Mouse (Mus musculus) MEL (cell line): ENCODE results near the gene Vmn1r220. TPM values are rescaled to one million over a fixed set of nuclear protein-coding genes. Genes with fewer than 3 reads are reported as not detected.

Experiments used
- DNase-seq: peaks from one replicate; pipeline ENCODE4 v3.0.0; 2011; ENCODE audit warnings: low read depth, low spot score
- H3K27ac ChIP-seq: 2 replicates; pipeline ENCODE4 v1.5.1; 2012; ENCODE audit warnings: low read depth, mild to moderate bottlenecking, control low read depth, low read length, moderate library complexity; ENCODE audit not compliant: control insufficient read depth
- H3K27me3 ChIP-seq, 2 experiments: fragments of 150-350 bp in 1 of 2; sonication (generic) in 1 of 2; 2 replicates each; pipeline ENCODE4 v1.6.1; 2012; ENCODE audit warnings: low read length in 2 of 2, mild to moderate bottlenecking in 2 of 2, improper control_type of control experiment in 1 of 2, moderate library complexity in 1 of 2; ENCODE audit not compliant: insufficient read depth in 2 of 2, control insufficient read depth in 1 of 2
- H3K36me3 ChIP-seq, 2 experiments: 2 replicates each; pipeline ENCODE4 v1.6.1; 2012 to 2014; ENCODE audit warnings: low read length in 2 of 2, improper control_type of control experiment in 1 of 2, inconsistent platforms in 1 of 2, mild to moderate bottlenecking in 1 of 2; ENCODE audit not compliant: insufficient read depth in 2 of 2, control insufficient read depth in 1 of 2
- H3K4me1 ChIP-seq, 2 experiments: fragments of 150-350 bp in 1 of 2; sonication (generic) in 1 of 2; 2 replicates each; pipeline ENCODE4 v1.6.1; 2012; ENCODE audit warnings: low read length in 2 of 2, improper control_type of control experiment in 1 of 2, mild to moderate bottlenecking in 1 of 2; ENCODE audit not compliant: insufficient read depth in 2 of 2, control insufficient read depth in 1 of 2
- H3K4me3 ChIP-seq, 2 experiments: fragments of 150-350 bp in 1 of 2; sonication (generic) in 1 of 2; 2 replicates each; pipeline ENCODE4 v1.5.1; 2012; ENCODE audit warnings: low read depth in 2 of 2, low read length in 2 of 2, mild to moderate bottlenecking in 2 of 2, moderate library complexity in 2 of 2, control low read depth in 1 of 2, improper control_type of control experiment in 1 of 2; ENCODE audit not compliant: control insufficient read depth in 1 of 2, insufficient read depth in 1 of 2
- H3K79me2 ChIP-seq: 2 replicates; pipeline ENCODE4 v1.6.1; 2012; ENCODE audit warnings: mild to moderate bottlenecking, low read length, moderate library complexity; ENCODE audit not compliant: control insufficient read depth, poor library complexity, insufficient read depth
- H3K9ac ChIP-seq: 2 replicates; pipeline ENCODE4 v1.6.1; 2012; ENCODE audit warnings: low read depth, mild to moderate bottlenecking, control low read depth, low read length, moderate library complexity; ENCODE audit not compliant: control insufficient read depth, poor library complexity, severe bottlenecking
- H3K9me3 ChIP-seq: fragments of 150-350 bp; sonication (generic); replicated peaks from 2 replicates; pipeline ENCODE4 v1.6.1; 2012; ENCODE audit warnings: mild to moderate bottlenecking, low read length, improper control_type of control experiment, moderate library complexity; ENCODE audit not compliant: insufficient read depth
- CHD1 ChIP-seq: IDR thresholded peaks from 2 replicates; pipeline ENCODE4 v1.6.1; 2012; ENCODE audit warnings: low read depth, mild to moderate bottlenecking, inconsistent platforms, low read length, improper control_type of control experiment
- CHD2 ChIP-seq: IDR thresholded peaks from 2 replicates; pipeline ENCODE4 v1.6.1; 2011; ENCODE audit warnings: low read length, improper control_type of control experiment
- CTCF ChIP-seq, 3 experiments: IDR thresholded peaks in 2 of 3; conservative IDR thresholded peaks in 1 of 3; 2 replicates each; pipeline ENCODE4 v1.5.1; 2011 to 2012; ENCODE audit warnings: low read length in 3 of 3, low read depth in 2 of 3, mild to moderate bottlenecking in 2 of 3, improper control_type of control experiment in 1 of 3, inconsistent platforms in 1 of 3, mixed read lengths in 1 of 3, moderate library complexity in 1 of 3; ENCODE audit not compliant: control insufficient read depth in 1 of 3, insufficient read depth in 1 of 3, poor library complexity in 1 of 3, severe bottlenecking in 1 of 3
- ELF1 ChIP-seq: IDR thresholded peaks from 2 replicates; pipeline ENCODE4 v1.6.1; 2014; ENCODE audit warnings: low read depth, mild to moderate bottlenecking, inconsistent platforms, low read length, improper control_type of control experiment, moderate library complexity
- EP300 ChIP-seq, 2 experiments: IDR thresholded peaks; 2 replicates each; pipeline ENCODE4 v1.6.1; 2011; ENCODE audit warnings: improper control_type of control experiment in 2 of 2, low read length in 2 of 2, low read depth in 1 of 2, mild to moderate bottlenecking in 1 of 2
- GABPA ChIP-seq: IDR thresholded peaks from 2 replicates; pipeline ENCODE4 v1.6.1; 2012; ENCODE audit warnings: low read depth, mild to moderate bottlenecking, inconsistent platforms, low read length, improper control_type of control experiment, moderate library complexity
- GATA1 ChIP-seq: IDR thresholded peaks from 2 replicates; pipeline ENCODE4 v1.6.1; 2011; ENCODE audit warnings: low read depth, low read length, improper control_type of control experiment
- HCFC1 ChIP-seq: IDR thresholded peaks from 2 replicates; pipeline ENCODE4 v1.6.1; 2012; ENCODE audit warnings: low read depth, mild to moderate bottlenecking, inconsistent platforms, low read length, improper control_type of control experiment, moderate library complexity
- KAT2A ChIP-seq: conservative IDR thresholded peaks from 2 replicates; pipeline ENCODE4 v1.6.1; 2012; ENCODE audit warnings: low read depth, low read length, improper control_type of control experiment, inconsistent platforms
- MEF2A ChIP-seq: IDR thresholded peaks from 2 replicates; pipeline ENCODE4 v1.6.1; 2014; ENCODE audit warnings: low read depth, mild to moderate bottlenecking, inconsistent platforms, low read length, improper control_type of control experiment; ENCODE audit not compliant: poor library complexity, insufficient replicate concordance, severe bottlenecking; ENCODE audit errors: extremely low read depth
- NELFE ChIP-seq: IDR thresholded peaks from 2 replicates; pipeline ENCODE4 v1.6.1; 2011; ENCODE audit warnings: low read depth, low read length, improper control_type of control experiment
- NRF1 ChIP-seq: IDR thresholded peaks from 2 replicates; pipeline ENCODE4 v1.6.1; 2014; ENCODE audit warnings: low read depth, mild to moderate bottlenecking, inconsistent platforms, low read length, improper control_type of control experiment, moderate library complexity; ENCODE audit not compliant: poor library complexity, insufficient read depth, severe bottlenecking
- POLR2AphosphoS2 ChIP-seq: IDR thresholded peaks from 2 replicates; pipeline ENCODE4 v1.6.1; 2011; ENCODE audit warnings: low read length, improper control_type of control experiment
- RAD21 ChIP-seq: IDR thresholded peaks from 2 replicates; pipeline ENCODE4 v1.6.1; 2011; ENCODE audit warnings: mild to moderate bottlenecking, low read depth, low read length, improper control_type of control experiment
- SIN3A ChIP-seq: IDR thresholded peaks from 2 replicates; pipeline ENCODE4 v1.6.1; 2012; ENCODE audit warnings: low read length, improper control_type of control experiment, inconsistent platforms
- SMC3 ChIP-seq: IDR thresholded peaks from 2 replicates; pipeline ENCODE4 v1.6.1; 2011; ENCODE audit warnings: low read depth, low read length, improper control_type of control experiment
- ZC3H11A ChIP-seq: IDR thresholded peaks from 2 replicates; pipeline ENCODE4 v1.6.1; 2012; ENCODE audit warnings: low read depth, mild to moderate bottlenecking, inconsistent platforms, low read length, improper control_type of control experiment
- ZNF384 ChIP-seq: IDR thresholded peaks from 2 replicates; pipeline ENCODE4 v1.6.1; 2012; ENCODE audit warnings: low read depth, mild to moderate bottlenecking, inconsistent platforms, low read length, improper control_type of control experiment
- polyA plus RNA-seq, 2 experiments: library from polyadenylated mRNA; stranded (reverse) in 1 of 2; unstranded in 1 of 2; fragments of >175 nt in 1 of 2; fragments of >200 nt in 1 of 2; gene quantifications; 2 replicates each; pipeline versions ENCODE4 v1.2.1 to v1.2.4; 2012; ENCODE audit warnings: low replicate concordance in 2 of 2, low read depth in 1 of 2; ENCODE audit not compliant: insufficient read length in 2 of 2, insufficient read depth in 1 of 2, missing spikeins in 1 of 2
- total RNA-seq: library from RNA; depleted of rRNA; stranded (reverse); fragments of 300-350 nt; gene quantifications from 2 replicates; pipeline ENCODE4 v1.2.3, GENCODE M21; 2012

The Vmn1r220 gene
- total and polyA plus RNA-seq, 3 experiments, result not detected

DNA sequence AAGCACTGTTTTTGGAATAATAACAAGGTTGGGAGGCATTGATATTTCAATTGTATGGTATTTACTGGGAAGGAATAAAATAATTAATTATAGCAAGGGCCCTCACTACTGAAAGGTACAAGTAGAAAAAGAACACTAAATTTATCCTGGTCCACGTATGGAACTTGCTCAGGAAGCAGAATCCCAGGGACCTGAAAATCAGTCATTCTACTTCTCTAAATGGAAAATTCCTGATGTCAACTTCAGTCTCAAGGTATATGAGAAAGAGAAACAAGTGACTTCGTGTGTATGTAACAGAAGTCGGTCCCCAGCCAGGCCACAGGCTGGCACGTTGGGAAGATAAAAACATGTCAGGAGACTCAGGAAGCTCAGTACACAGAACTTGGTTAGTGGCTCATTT, 28.8 kb downstream of the Vmn1r220 start, which contains the start of gene Vmn1r219:
TSS of gene Vmn1r219 (plus strand) at position 301 of the 400 bp plus-strand sequence.
- no peaks in the 10 kb centered on the region for H3K79me2 ChIP-seq
- H3K4me3 ChIP-seq, result no peak within 1 kb of the TSS
- no peak within 1 kb of the TSS for H3K9ac ChIP-seq
- H3K4me1 ChIP-seq, result no peaks in the 10 kb centered on the region
- no peaks in the 10 kb centered on the region for H3K36me3 ChIP-seq
- H3K27ac ChIP-seq, result no peak within 1 kb of the TSS
- H3K9me3 ChIP-seq, result no peaks in the 10 kb centered on the region
- H3K27me3 ChIP-seq, result no peaks in the 10 kb centered on the region
- TF ChIP-seq RAD21, result no peak
- no peak for TF ChIP-seq CHD1
- no peak for TF ChIP-seq EP300 (IDR thresholded peaks at IDR 0.05; ENCODE audit: low read depth in 1 of 2, low read length in 2 of 2)
- TF ChIP-seq GABPA, result no peak
- no peak for TF ChIP-seq POLR2AphosphoS2
- TF ChIP-seq ZC3H11A, result no peak
- no peak for TF ChIP-seq HCFC1
- no peak for TF ChIP-seq CHD2
- no peak for TF ChIP-seq ELF1
- TF ChIP-seq MEF2A, result no peak
- TF ChIP-seq CTCF (IDR thresholded peaks at IDR 0.05 in 2 of 3, conservative IDR thresholded peaks at IDR 0.05 in 1 of 3; ENCODE audit: control insufficient read depth in 1 of 3, insufficient read depth in 1 of 3, low read depth in 2 of 3, low read length in 3 of 3, poor library complexity in 1 of 3, severe bottlenecking in 1 of 3), result no peak
- TF ChIP-seq GATA1, result no peak
- no peak for TF ChIP-seq KAT2A
- no peak for TF ChIP-seq SMC3
- TF ChIP-seq NELFE, result no peak
- TF ChIP-seq ZNF384, result no peak
- TF ChIP-seq NRF1, result no peak
- DNase-seq, result no peak

DNA sequence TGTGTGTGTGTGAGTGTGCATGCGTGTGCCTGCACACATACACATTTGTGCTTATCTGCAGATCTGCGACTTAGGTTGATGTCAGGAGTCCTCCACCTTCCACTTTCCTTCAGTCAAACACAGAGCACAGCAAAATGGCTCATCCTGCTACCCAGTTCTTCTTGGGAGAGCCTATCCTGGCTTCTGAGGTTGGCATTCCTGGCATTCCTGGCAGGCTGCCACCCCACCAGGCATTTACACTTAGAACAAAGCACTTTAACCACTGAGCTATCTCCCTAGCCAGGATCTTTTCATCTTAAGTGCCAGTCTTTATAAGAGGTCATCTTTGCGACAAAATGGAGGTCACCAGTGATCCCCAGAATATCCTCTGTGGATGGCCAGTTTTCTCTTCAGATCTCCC, 29.9 kb downstream of the Vmn1r220 start:
- H3K79me2 ChIP-seq, result no peaks in the 10 kb centered on the region
- no peaks in the 10 kb centered on the region for H3K27me3 ChIP-seq
- H3K27ac ChIP-seq, result no peak overlapping the region
- H3K36me3 ChIP-seq, result no peaks in the 10 kb centered on the region
- no peak for DNase-seq
- no peak overlapping the region for H3K4me3 ChIP-seq
- TF ChIP-seq SIN3A, result no peak
- TF ChIP-seq NELFE, result no peak
- H3K4me1 ChIP-seq, result no peaks in the 10 kb centered on the region
- no peaks in the 10 kb centered on the region for H3K9me3 ChIP-seq
- no peak overlapping the region for H3K9ac ChIP-seq
